Mouse (Mus musculus): Measurements from ENCODE around the gene Trim25. TPM values are rescaled to one million over a fixed set of nuclear protein-coding genes. Genes with fewer than 3 reads are reported as not detected.

Trim25 gene
- total and polyA plus RNA-seq, 3 experiments = 22.2 to 43.0 TPM; not detected in 1

DNA sequence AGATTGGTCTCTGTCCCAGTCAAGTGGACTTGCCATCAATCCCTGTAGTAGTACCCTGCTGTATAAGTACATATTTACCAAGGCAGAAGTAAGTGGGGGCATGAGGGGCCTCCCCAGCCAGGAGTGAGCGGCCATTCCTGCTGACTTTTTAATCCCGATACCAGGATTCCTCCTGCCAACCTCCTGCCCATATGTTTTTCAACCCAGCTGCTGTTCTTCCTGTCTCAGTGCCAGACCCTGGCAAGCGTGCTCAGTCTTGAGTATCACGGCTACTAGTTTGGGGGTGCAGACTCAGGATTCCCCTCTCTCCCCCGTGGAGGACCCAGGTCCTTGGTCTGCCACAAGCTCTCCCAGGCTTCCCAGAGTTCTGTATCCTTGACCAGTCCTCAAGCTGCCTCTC, 3.4 kb downstream of the Trim25 start:
- Histone ChIP-seq H3K4me1 (ENCODE audit: control insufficient read depth in 1 of 2, insufficient read depth in 2 of 2, low read length in 2 of 2) (peaks cover 12 to 32% of the 10 kb centered on the region in 2 experiments), H3K79me2 (ENCODE audit: control insufficient read depth, insufficient read depth, low read length, poor library complexity) (peaks cover 50% of the 10 kb centered on the region), H3K27me3 (ENCODE audit: control insufficient read depth in 1 of 2, insufficient read depth in 2 of 2, low read length in 2 of 2) (no peaks in the 10 kb centered on the region), H3K4me3 (ENCODE audit: control insufficient read depth in 1 of 2, insufficient read depth in 1 of 2, low read depth in 2 of 2, low read length in 2 of 2) (no peak overlapping the region), H3K27ac (ENCODE audit: control insufficient read depth, low read depth, low read length) (no peak overlapping the region), H3K36me3 (ENCODE audit: control insufficient read depth in 1 of 2, insufficient read depth in 2 of 2, low read length in 2 of 2) (peaks cover 11 to 22% of the 10 kb centered on the region in 2 experiments), H3K9ac (ENCODE audit: control insufficient read depth, low read depth, low read length, poor library complexity, severe bottlenecking) (no peak overlapping the region), H3K9me3 (replicated peaks; ENCODE audit: insufficient read depth, low read length) (no peaks in the 10 kb centered on the region)
- TF ChIP-seq POLR2A (IDR thresholded peaks at IDR 0.05; ENCODE audit: control insufficient read depth in 1 of 2, insufficient read depth in 1 of 2, low read depth in 1 of 2, low read length in 2 of 2, poor library complexity in 1 of 2) (no peak), RCOR1 (IDR thresholded peaks at IDR 0.05; ENCODE audit: low read depth, low read length) (no peak), USF1 (IDR thresholded peaks at IDR 0.05; ENCODE audit: low read depth, low read length) (no peak), GABPA (IDR thresholded peaks at IDR 0.05; ENCODE audit: low read depth, low read length) (no peak), ZMIZ1 (IDR thresholded peaks at IDR 0.05; ENCODE audit: low read depth, low read length) (no peak), MXI1 (IDR thresholded peaks at IDR 0.05; ENCODE audit: low read depth, low read length) (no peak), TBP (IDR thresholded peaks at IDR 0.05; ENCODE audit: low read depth, low read length) (no peak)
- DNase-seq (ENCODE audit: low read depth, low spot score) = no peak

DNA sequence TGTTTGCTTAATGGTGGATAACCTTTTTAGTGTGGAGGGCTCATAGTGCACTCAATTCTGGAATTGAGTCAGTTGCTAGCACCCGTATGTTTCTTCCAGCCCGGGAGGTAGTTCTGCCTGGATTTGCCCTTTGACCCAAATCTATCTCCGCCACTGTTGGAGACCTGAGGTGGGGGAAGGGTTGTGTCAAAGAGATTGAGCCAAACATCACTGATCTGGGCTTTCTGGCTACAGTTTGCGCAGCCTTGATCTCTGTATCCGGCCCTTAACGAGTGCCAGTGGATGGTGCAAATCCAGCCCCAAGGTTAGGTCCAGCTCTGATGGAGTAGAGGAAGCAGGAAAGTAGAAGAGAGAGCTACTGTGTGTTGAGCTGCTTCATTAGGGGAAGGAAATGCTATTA, 3.9 kb downstream of the Trim25 start:
- Histone ChIP-seq H3K36me3 (ENCODE audit: control insufficient read depth in 1 of 2, insufficient read depth in 2 of 2, low read length in 2 of 2) (peaks cover 15 to 17% of the 10 kb centered on the region in 2 experiments), H3K4me3 (ENCODE audit: control insufficient read depth in 1 of 2, insufficient read depth in 1 of 2, low read depth in 2 of 2, low read length in 2 of 2) (no peak overlapping the region), H3K4me1 (ENCODE audit: control insufficient read depth in 1 of 2, insufficient read depth in 2 of 2, low read length in 2 of 2) (peaks cover 11 to 28% of the 10 kb centered on the region in 2 experiments), H3K27ac (ENCODE audit: control insufficient read depth, low read depth, low read length) (no peak overlapping the region), H3K27me3 (ENCODE audit: control insufficient read depth in 1 of 2, insufficient read depth in 2 of 2, low read length in 2 of 2) (no peaks in the 10 kb centered on the region), H3K9ac (ENCODE audit: control insufficient read depth, low read depth, low read length, poor library complexity, severe bottlenecking) (no peak overlapping the region), H3K9me3 (replicated peaks; ENCODE audit: insufficient read depth, low read length) (no peaks in the 10 kb centered on the region), H3K79me2 (ENCODE audit: control insufficient read depth, insufficient read depth, low read length, poor library complexity) (peaks cover 50% of the 10 kb centered on the region)
- DNase-seq (ENCODE audit: low read depth, low spot score) = no peak
- no peak for TF ChIP-seq NELFE (IDR thresholded peaks at IDR 0.05; ENCODE audit: low read depth, low read length)
- TF ChIP-seq EP300 (IDR thresholded peaks at IDR 0.05; ENCODE audit: low read depth in 1 of 2, low read length in 2 of 2) = no peak
- no peak for TF ChIP-seq RCOR1 (IDR thresholded peaks at IDR 0.05; ENCODE audit: low read depth, low read length)
- no peak for TF ChIP-seq MXI1 (IDR thresholded peaks at IDR 0.05; ENCODE audit: low read depth, low read length)
- TF ChIP-seq SIN3A (IDR thresholded peaks at IDR 0.05; ENCODE audit: low read length) = no peak
- no peak for TF ChIP-seq ELF1 (IDR thresholded peaks at IDR 0.05; ENCODE audit: low read depth, low read length)
- no peak for TF ChIP-seq JUND (IDR thresholded peaks at IDR 0.05; ENCODE audit: low read depth, low read length)
- TF ChIP-seq ZC3H11A (IDR thresholded peaks at IDR 0.05; ENCODE audit: low read depth, low read length) = no peak
- no peak for TF ChIP-seq NRF1 (IDR thresholded peaks at IDR 0.05; ENCODE audit: insufficient read depth, low read depth, low read length, poor library complexity, severe bottlenecking)
- TF ChIP-seq MAZ (IDR thresholded peaks at IDR 0.05; ENCODE audit: low read depth, low read length) = no peak
- TF ChIP-seq CHD1 (IDR thresholded peaks at IDR 0.05; ENCODE audit: low read depth, low read length) = no peak
